Mouse (Mus musculus): ENCODE data around the gene Fry. TPM values are rescaled to one million over a fixed set of nuclear protein-coding genes. Genes with fewer than 3 reads are reported as not detected.

Gene Fry
- total and polyA plus RNA-seq, 3 experiments: 43.8 to 153 (median 117) TPM

DNA sequence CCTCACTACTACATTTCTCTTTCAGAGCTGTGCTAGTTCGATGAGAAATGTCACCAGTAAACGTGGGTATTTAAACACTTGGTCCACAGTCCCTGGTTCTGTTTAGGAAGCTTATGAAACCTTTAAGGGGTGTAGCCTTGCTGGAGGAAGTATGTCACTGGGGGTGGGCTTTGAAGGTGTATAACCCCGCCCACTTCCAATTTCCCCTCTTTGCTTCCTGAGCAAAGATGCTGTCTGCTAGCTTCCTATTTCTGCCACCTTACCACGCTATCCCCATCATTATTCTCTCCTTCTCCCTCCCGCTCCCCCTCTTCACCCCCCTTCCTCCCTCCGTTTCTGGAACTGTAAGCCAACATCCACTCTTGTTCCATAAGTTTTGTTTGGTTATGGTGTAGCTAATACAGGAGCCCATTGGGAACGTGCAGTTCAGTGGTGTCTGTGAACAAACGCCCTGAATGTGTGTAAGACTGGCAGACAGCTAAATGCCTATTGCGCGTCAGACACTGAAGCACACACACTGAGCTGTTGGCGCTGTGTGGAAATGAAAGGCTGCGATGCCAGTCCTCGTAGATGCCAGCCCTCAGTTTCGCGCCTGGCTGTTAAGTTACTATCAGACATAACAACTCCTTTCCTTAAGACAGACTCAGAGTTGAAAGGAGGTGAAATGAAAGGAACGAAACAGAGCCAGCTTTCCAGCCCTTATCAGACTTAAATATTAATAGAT lies 37.8 kb downstream of the Fry start:
- 57% methylated on average over 16 of the region's 16 CpGs for WGBS
- peak overlapping the region; percentile 13; the same call in 1 of the 2 replicates for H3K9ac ChIP-seq (ENCODE audit: low read depth, low read length)
- intact Hi-C loops (cut with DNase I): loop anchor here (2.0 kb wide), 1 partner anchor 41 kb away; no protein-coding TSS in a partner anchor
- no peaks in the 10 kb centered on the region for H3K79me2 ChIP-seq (replicated peaks; ENCODE audit: control insufficient read depth, insufficient read depth, low read length)
- no peaks in the 10 kb centered on the region for H3K36me3 ChIP-seq (ENCODE audit: control insufficient read depth, insufficient read depth, low read length)
- H3K4me1 ChIP-seq (ENCODE audit: control insufficient read depth, insufficient read depth, low read length): peaks cover 14% of the 10 kb centered on the region
- DNase-seq: peak in 1 of 2 experiments; percentile 22
- no peaks in the 10 kb centered on the region for H3K27me3 ChIP-seq (ENCODE audit: control insufficient read depth, insufficient read depth, low read length)
- TF ChIP-seq POLR2A (IDR thresholded peaks at IDR 0.05; ENCODE audit: insufficient read depth, low read depth, low read length) (no peak), EP300 (IDR thresholded peaks at IDR 0.05; ENCODE audit: insufficient read depth, low read depth, low read length) (no peak), CTCF (IDR thresholded peaks at IDR 0.05) (no peak)
- peak overlapping the region; percentile 38 for H3K27ac ChIP-seq
- H3K4me3 ChIP-seq: peak overlapping the region; percentile 36

DNA sequence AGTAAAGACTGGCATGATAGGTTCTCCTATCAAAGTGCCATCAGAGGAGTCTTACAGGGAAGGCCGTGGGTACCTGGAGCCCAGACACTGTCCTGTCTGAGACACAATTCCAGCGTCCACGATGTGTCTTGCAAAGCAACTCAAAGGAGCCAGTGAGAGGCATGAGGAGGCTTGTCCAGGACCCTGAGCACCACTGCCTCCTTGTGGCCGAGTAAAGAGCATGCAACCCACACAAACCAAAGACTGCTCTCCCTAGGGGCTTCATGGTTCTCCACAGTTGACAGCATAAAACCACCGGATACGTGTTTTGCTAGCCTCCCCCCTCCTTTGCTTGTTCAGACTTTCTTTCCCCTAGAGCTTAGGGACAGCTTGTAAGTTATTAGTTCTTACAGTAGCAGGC lies 39.2 kb downstream of the Fry start:
- intact Hi-C loops (cut with DNase I): loop anchor here (1.0 to 2.0 kb wide), 2 partner anchors 43 to 60 kb away; no protein-coding TSS in a partner anchor

DNA sequence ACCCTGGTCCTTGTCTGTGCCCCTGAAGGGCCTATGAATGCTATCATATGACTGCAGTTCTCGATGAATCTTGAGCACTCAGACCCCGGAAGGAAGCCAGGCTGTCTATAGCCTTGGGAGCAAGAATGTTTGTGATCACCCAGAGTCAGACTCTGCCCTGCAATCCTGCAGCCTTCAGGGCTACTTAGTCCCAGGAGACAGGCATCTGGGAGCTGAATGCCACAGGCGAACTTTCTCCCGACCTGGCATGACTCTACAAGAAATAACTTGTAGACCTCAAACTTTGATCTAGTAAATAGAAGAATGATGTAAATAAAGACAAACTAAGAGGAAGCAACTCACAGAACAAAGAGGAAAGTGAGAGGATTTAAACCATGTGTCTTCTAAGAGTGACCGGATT lies 40.7 kb downstream of the Fry start:
- intact Hi-C loops (cut with DNase I): no loop called here
- Histone ChIP-seq H3K4me1 (ENCODE audit: control insufficient read depth, insufficient read depth, low read length) (peaks cover 4% of the 10 kb centered on the region), H3K27me3 (ENCODE audit: control insufficient read depth, insufficient read depth, low read length) (no peaks in the 10 kb centered on the region), H3K27ac (no peak overlapping the region), H3K36me3 (ENCODE audit: control insufficient read depth, insufficient read depth, low read length) (no peaks in the 10 kb centered on the region), H3K4me3 (no peak overlapping the region), H3K9ac (ENCODE audit: low read depth, low read length) (no peak overlapping the region), H3K79me2 (replicated peaks; ENCODE audit: control insufficient read depth, insufficient read depth, low read length) (no peaks in the 10 kb centered on the region)
- WGBS: 62% methylated on average over 5 of the region's 5 CpGs
- TF ChIP-seq CTCF (IDR thresholded peaks at IDR 0.05): no peak
- TF ChIP-seq EP300 (IDR thresholded peaks at IDR 0.05; ENCODE audit: insufficient read depth, low read depth, low read length): no peak
- DNase-seq: no peak

More for the DNA sequence above, 39.2 kb downstream of the Fry start:
- WGBS: 36% methylated on average over 6 of the region's 6 CpGs
- TF ChIP-seq EP300 (IDR thresholded peaks at IDR 0.05; ENCODE audit: insufficient read depth, low read depth, low read length) (peak; percentile 71; the same call in 1 of the 2 replicates), CTCF (IDR thresholded peaks at IDR 0.05) (peak; percentile 89), POLR2A (IDR thresholded peaks at IDR 0.05; ENCODE audit: insufficient read depth, low read depth, low read length) (no peak)
- H3K9ac ChIP-seq (ENCODE audit: low read depth, low read length): no peak overlapping the region
- peaks cover 7% of the 10 kb centered on the region for H3K4me1 ChIP-seq (ENCODE audit: control insufficient read depth, insufficient read depth, low read length)
- H3K79me2 ChIP-seq (replicated peaks; ENCODE audit: control insufficient read depth, insufficient read depth, low read length): no peaks in the 10 kb centered on the region
- no peaks in the 10 kb centered on the region for H3K27me3 ChIP-seq (ENCODE audit: control insufficient read depth, insufficient read depth, low read length)
- no peak overlapping the region for H3K4me3 ChIP-seq
- peak; percentile 48 to 65 for DNase-seq
- H3K27ac ChIP-seq: no peak overlapping the region
- no peaks in the 10 kb centered on the region for H3K36me3 ChIP-seq (ENCODE audit: control insufficient read depth, insufficient read depth, low read length)

DNA sequence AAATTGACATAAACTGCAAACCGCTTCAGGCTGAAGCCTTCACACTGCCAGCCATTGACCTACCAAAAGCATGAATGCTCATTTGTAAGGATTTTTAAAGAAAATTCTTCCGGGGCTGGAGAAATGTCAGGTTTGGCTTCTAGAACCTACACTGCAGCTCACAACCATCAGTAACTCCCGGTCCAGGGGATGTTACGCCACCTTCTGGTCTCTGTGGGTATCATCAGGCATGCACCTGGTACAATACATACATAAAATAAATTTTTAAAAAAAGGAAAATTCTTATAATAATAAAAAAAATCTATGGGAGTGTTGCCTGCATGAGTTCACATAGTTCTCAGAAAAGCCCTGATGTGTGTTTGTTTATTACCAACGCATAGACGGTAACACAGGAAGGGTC lies 42.7 kb downstream of the Fry start:
- Histone ChIP-seq H3K27me3 (ENCODE audit: control insufficient read depth, insufficient read depth, low read length) (no peaks in the 10 kb centered on the region), H3K27ac (no peak overlapping the region), H3K4me3 (no peak overlapping the region), H3K36me3 (ENCODE audit: control insufficient read depth, insufficient read depth, low read length) (no peaks in the 10 kb centered on the region), H3K4me1 (ENCODE audit: control insufficient read depth, insufficient read depth, low read length) (peaks cover 3% of the 10 kb centered on the region), H3K79me2 (replicated peaks; ENCODE audit: control insufficient read depth, insufficient read depth, low read length) (no peaks in the 10 kb centered on the region), H3K9ac (ENCODE audit: low read depth, low read length) (no peak overlapping the region)
- 89% methylated on average over 6 of the region's 6 CpGs for WGBS
- DNase-seq: no peak
- intact Hi-C loops (cut with DNase I): no loop called here
- TF ChIP-seq EP300 (IDR thresholded peaks at IDR 0.05; ENCODE audit: insufficient read depth, low read depth, low read length) (no peak), POLR2A (IDR thresholded peaks at IDR 0.05; ENCODE audit: insufficient read depth, low read depth, low read length) (no peak), CTCF (IDR thresholded peaks at IDR 0.05) (peak; percentile 56)

DNA sequence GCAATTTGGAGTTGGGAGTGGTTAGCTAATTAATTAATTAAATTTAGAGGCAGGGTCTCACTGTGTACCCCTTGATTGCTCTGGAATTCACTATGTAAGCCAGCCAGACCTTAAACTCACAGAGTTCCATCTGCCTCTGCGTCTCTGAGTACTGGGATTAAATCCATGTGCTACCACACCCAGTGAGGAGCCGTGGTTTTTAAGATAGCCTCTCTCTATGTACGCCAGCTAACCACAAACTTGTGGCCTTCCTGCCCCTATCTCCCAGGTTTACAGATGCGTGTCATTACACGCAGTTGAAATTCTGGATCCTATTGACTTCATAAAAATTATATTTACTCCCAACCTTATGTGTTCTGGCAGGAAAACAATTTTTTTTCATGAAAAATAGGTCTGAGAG lies 43.5 kb downstream of the Fry start:
- intact Hi-C loops (cut with DNase I): no loop called here
- H3K79me2 ChIP-seq (replicated peaks; ENCODE audit: control insufficient read depth, insufficient read depth, low read length): no peaks in the 10 kb centered on the region
- H3K4me3 ChIP-seq: no peak overlapping the region
- H3K27me3 ChIP-seq (ENCODE audit: control insufficient read depth, insufficient read depth, low read length): no peaks in the 10 kb centered on the region
- no peak overlapping the region for H3K9ac ChIP-seq (ENCODE audit: low read depth, low read length)
- WGBS: 84% methylated on average over 5 of the region's 5 CpGs
- peaks cover 1% of the 10 kb centered on the region; the same call in 1 of the 2 replicates for H3K4me1 ChIP-seq (ENCODE audit: control insufficient read depth, insufficient read depth, low read length)
- TF ChIP-seq POLR2A (IDR thresholded peaks at IDR 0.05; ENCODE audit: insufficient read depth, low read depth, low read length): no peak
- TF ChIP-seq CTCF (IDR thresholded peaks at IDR 0.05): no peak
- no peak for TF ChIP-seq EP300 (IDR thresholded peaks at IDR 0.05; ENCODE audit: insufficient read depth, low read depth, low read length)
- H3K27ac ChIP-seq: no peak overlapping the region
- no peak for DNase-seq
- no peaks in the 10 kb centered on the region for H3K36me3 ChIP-seq (ENCODE audit: control insufficient read depth, insufficient read depth, low read length)

DNA sequence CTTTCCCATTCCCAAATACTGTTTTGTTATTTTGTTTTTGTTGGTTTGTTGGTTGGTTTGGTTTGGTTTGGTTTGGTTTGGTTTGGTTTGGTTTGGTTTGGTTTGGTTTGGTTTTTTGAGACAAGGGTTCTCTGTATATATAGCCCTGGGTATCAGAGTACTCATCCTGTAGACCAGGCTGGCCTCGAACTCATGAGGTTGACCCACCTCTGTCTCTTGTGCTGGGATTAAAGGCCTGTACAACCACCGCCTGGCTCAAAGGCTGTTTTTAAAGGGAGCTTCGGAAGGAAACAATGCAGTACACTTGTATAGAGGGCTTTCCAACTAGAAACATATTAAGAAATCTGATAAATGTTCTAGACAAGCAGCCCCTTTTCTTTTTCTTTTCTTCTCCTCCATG lies 46.2 kb downstream of the Fry start:
- intact Hi-C loops (cut with DNase I): loop anchor here (5.0 kb wide), 1 partner anchor 83 kb away; no protein-coding TSS in a partner anchor
- Histone ChIP-seq H3K9ac (ENCODE audit: low read depth, low read length) (no peak overlapping the region), H3K27ac (no peak overlapping the region), H3K79me2 (replicated peaks; ENCODE audit: control insufficient read depth, insufficient read depth, low read length) (no peaks in the 10 kb centered on the region), H3K36me3 (ENCODE audit: control insufficient read depth, insufficient read depth, low read length) (no peaks in the 10 kb centered on the region), H3K27me3 (ENCODE audit: control insufficient read depth, insufficient read depth, low read length) (no peaks in the 10 kb centered on the region), H3K4me1 (ENCODE audit: control insufficient read depth, insufficient read depth, low read length) (peaks cover 1% of the 10 kb centered on the region; the same call in 1 of the 2 replicates), H3K4me3 (no peak overlapping the region)
- TF ChIP-seq EP300 (IDR thresholded peaks at IDR 0.05; ENCODE audit: insufficient read depth, low read depth, low read length): no peak
- TF ChIP-seq POLR2A (IDR thresholded peaks at IDR 0.05; ENCODE audit: insufficient read depth, low read depth, low read length): no peak
- TF ChIP-seq CTCF (IDR thresholded peaks at IDR 0.05): no peak
- DNase-seq: no peak
- WGBS: 93% methylated on average over 3 of the region's 3 CpGs
